Mouse (Mus musculus) layer of hippocampus, adult 18-20 months (tissue): ENCODE measurements at regions not wholly inside any gene's neighbourhood (a gene's known extent, or its start where the extent isn't known, plus 50 kb on each side); places are given as distances from the start of the nearest gene placed in this dataset.
A peak's percentile ranks its signal among the peaks of the same experiment; 100 is the strongest.
"Not testable (repeated sequence)": the region's sequence is repeated elsewhere in the genome, so short reads cannot be mapped to it uniquely, and the experiment has no call there.

Experiments
- DNase-seq, 2 experiments: peaks; one replicate each; pipeline ENCODE4 v3.0.0; 2022; ENCODE audit warnings: low spot score in 2 of 2

DNA sequence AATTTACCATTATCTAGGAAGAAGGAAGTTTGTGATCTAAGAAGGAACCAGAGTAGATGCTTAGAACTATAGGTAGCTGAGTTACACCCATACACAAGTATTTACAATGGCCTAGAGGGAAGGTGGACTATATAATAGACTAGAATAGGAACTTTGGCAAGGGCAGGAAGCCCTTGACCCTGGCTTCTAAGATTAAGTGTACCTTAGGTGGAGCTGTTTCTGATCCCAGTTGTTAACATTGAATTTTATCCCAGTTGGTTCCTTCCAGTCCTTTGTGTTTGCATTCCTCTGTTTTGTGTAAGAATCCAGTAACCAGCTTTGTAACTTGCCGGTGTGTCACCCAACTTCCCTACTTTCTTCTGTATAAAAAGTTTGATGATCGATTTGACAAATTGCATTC is 294.1 kb downstream of the Plod2 start:
- DNase-seq: not testable (repeated sequence)

DNA sequence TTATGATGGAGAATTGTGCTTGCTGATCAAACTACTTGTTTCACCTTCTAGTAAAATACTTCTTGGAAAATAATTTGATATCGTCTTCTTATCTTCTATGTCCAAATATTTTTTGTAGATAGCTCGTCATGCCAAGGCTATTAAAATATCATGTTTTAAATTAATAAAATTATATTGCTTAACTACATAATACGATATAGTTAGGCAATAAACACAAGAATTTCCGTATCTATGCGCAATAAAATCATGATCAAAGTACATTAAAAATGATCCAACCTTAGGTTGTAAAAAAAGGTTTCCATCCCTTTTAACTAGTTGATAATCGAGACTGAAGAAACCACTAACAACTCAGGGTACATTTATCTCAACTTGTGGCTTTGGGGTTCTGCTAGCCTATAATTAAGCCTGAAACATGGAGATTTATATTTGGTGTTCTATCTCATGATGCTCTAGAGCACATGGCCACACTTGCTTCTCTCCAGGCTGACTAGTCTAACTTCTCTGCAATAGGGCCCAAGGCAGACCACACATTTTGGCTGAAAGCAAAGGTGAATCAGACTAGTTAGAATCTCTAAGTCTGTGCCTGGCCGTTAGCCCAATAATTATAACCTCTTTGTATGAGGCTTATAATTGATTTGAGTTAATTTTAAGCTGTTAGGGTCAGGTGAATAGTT is 314.5 kb downstream of the Plod2 start:
- no peak for DNase-seq

DNA sequence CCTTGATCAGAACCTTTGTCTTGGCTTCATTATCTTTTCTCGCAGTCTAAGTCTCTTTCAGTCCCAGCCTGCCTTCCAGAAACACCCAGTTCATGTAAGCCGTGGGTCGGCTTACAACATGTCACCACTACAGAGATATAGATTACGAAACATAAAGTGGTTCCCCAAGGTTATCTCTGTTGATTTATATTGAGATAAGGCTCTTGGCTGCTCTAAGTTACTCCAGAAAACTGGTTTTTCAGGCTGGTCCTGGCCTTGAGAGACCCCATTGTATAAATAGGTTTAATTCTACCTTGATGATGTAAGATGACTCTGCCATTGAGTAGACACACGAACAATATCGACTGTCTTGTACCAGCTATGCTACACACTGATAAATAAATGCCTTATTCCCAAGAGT is 323.8 kb downstream of the Plod2 start:
- no peak for DNase-seq

DNA sequence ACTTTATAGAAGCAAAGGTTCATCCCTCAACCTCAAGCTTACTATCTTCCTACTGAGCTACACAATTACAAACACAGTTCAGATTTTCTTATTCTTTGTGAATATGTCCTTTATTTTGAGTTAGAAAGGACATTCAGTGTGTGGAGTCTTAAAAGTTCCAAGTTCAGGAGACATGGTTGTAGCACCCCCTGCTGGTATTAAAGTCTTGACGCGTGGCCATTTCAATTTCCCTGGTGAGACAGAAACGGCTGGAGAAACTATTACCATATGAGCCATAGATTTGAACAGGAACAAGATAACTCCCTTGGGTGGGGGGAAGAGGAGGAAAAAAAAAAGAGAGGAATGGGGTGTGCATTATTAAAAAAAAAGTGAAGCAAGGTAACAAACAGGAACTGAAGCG is 336.6 kb downstream of the Plod2 start:
- peak; percentile 30 to 79 for DNase-seq

DNA sequence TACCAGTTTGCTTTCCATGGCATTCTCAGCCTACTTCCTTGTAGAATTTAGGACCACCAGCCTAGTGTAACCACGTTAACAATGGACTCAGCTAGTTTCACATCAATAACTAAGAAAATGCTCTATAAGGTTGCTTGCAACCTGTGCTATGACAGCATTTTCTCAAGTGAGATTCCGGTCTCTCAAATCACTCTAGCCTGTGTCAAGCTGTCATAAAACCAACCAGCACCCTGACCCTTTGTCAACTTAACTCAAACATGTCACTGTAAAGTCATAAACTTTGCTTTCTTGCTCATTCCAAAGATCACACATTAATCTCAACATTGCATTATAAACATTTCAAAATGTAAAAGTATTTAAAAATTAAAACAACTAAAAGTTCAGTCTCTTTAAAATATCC is 337.8 kb downstream of the Plod2 start:
- no peak for DNase-seq

DNA sequence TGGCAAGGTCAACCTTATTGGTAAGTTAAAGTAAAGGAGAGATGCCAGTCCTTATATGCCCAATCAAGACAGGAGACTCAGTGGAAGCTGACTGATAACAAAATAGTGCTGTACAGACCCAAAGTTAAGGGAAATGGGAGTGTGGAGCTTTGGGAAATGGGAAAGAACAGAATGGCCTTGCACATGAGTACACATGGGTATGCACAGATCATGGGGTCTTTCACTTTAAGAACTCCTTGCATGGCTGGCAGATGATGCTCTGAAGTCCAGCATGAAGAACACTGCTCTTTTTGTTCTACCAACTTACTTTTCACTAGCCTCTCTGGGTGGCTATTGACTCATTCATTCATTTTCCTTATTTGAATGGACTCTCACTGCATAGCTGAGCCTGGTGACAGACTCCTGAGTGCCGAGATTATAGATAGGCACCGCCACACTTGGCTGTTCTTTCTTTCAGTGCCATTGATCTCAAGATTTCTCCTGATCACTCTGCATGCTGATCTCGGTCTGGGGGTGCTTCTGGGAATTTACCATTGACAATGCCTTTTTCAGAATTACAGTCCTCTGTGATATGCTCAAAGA is 340.3 kb downstream of the Plod2 start:
- DNase-seq: no peak

DNA sequence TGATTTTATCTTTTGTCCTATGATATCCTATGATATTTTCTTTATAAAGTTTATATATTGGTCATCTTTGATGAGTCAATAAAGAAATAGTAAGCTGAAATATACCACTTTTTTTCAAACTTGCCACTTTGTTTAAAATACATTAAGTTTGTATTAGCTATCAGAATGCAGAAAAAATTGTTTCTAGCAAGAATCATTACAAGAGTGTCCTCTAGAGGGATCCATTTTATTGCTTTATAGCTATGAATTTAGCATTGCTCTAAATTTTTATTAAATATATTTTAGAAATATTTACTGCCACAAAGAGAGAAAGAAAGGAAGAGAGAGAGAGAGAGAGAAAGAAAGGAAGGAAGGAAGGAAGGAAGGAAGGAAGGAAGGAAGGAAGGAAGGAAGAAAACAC is 348.0 kb downstream of the Plod2 start:
- DNase-seq: no peak

DNA sequence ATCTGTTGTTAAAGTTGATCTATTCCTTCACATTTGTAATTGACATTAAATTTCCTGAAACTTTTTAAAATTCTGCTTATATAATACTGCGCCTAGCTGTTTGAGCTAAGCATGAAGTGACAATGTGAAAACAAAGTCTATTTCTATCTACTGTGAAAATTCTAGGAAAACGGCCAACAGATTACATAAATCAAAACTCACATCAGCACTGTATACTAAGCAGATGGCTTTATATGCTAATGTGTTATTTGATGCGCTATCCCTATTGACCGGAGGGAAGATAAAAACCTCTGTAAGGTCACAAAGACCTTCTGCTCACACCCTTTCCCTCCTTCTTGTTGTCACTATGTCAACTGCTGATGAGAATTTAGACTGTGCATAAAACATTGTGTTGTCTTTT is 357.7 kb downstream of the Plod2 start:
- peak in 1 of 2 experiments; percentile 71 for DNase-seq

DNA sequence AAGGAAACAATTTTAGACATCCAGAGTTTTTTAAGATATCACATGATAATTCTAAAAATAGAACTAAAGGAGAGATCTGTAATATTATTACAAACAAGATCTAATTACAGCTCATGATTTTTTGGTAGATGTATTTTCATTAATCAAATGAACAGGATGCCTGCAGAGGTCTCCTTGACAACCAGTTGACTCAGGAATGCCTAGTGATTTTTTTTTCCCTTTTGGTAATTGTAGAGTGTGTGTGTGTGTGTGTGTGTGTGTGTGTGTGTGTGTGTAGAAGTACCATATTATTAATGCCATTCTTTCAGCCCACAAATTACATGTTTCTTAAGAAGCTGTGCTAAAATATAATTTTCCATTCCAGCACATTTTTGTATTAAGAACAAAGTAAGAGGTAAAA is 365.1 kb downstream of the Plod2 start:
- DNase-seq: peak in 1 of 2 experiments; percentile 16

DNA sequence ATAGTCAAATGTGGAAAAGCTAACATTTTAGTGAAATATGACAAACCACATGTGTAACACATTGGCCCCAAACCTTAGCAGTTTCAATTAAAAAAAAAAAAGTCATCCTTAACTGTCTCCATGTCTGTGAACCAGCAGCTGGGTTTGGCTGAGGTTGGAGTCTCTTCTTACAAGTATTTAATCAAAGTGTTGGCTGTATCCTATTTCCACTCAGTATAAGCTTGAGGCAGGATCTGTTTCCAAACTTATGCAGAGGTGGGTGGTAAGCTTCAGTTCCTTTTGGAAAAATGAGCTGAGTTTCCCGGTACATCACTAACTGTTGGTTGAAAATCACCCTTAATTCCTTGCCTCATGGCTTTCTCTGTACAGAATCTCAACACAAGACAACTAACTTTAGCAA is 377.4 kb downstream of the Plod2 start:
- no peak for DNase-seq

DNA sequence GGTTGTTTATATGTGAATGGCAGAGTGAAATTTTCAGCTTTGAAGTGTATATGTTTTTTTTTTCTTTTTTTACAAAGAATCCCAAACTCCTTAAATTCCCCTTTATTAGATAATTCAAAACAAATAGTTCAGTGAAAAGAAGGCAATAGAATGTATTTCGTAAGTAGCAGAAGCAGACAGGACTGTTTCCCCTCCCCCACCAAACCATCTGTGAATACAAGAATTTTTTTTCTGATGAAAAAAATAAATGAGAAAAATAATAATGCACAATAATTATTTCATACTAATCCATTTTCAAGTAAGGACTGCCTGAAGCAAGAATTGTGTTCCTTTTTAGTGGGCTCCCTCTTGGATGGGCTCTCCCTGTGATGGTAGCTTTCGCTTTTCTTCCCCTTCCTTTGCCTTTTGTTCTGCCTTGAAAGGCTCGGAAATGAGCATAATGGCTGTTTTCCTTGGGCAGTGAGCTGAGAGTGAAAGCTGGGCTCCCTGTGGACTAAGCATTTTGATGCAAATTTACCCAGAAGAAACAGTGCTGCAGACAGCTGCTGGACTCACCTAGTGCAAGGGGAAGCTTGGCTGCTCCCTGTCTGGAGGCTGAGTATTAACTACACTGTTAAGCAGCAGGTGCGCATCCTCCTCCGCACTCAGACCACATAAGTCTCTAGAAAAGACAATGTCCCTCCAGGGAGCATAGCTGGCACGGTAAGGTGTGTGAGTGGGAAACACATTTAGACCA is 388.4 kb downstream of the Plod2 start:
- DNase-seq: peak; percentile 10 to 45

DNA sequence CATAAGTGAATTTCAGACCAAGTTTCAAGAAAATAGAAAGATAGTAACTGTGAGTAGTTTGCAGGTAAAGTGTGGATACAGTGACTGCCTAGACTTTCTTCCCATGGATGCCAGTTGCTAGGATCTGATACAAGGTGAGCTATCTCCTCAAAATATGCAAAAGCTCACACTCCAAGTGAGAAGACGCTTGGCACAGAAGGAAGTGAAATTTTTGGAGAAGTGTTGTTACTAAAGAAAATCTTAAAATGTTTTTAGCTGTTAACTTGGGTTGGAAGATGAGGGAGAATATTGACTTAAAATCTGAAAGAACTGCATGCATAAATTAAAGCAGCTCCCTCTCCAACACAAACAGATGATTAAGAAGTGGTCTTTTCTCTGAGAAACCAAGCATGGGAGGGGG is 395.8 kb downstream of the Plod2 start:
- no peak for DNase-seq

DNA sequence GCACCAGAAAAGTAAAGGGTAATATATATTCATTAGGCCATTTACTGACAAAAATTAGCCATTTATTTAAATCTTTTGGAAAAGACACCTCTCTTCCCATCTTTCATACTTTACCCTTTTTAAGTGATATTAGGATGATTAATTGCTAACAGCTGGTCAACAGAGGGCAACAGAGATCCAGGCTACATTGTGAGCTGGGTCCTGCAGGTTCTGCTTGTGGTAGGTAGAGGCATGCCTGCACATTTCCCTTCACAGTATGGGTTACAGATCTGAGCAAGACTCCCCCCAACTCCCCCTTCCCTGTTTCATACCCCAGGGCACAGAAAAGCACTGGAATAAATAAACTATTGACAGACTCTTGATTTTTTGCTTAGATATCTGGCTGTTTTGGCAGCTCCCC is 408.1 kb downstream of the Plod2 start:
- no peak for DNase-seq

DNA sequence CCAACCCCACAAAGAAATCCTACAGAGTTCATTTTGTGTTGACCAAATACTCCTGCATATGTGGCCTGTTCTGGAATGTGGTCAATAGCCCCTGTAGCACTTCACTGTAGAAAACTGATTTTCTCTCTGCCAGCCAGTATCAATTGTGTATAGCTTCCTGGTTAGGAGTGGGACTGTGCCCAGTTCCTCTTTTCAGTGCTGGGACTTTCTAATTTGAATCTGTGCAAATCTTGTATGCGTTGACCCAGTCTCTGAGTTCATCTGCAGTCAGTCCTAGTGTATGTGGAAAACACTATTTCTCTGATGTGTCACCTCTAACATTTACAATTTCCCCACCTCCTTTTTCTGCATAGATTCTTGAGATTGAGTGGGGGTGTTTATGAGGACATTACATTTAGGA is 421.3 kb downstream of the Plod2 start:
- no peak for DNase-seq

DNA sequence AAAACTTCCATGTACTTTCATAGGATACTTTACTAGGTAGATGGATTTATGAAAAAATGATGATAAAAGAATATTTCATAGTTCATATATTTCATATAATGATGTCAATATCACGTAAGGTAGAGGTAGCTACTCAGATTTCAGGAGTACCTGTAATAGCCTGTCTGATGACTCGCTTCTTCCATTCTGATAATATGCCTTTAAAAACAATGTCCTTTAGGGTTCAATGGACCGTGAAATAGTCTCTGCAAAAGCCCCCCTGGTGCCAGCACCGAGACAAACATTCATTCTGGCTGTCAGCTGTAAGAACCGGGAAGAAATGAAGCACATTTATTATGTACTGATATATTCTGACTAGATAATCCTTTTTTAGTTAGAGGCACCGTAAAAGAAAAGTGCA is 449.7 kb downstream of the Plod2 start:
- no peak for DNase-seq

DNA sequence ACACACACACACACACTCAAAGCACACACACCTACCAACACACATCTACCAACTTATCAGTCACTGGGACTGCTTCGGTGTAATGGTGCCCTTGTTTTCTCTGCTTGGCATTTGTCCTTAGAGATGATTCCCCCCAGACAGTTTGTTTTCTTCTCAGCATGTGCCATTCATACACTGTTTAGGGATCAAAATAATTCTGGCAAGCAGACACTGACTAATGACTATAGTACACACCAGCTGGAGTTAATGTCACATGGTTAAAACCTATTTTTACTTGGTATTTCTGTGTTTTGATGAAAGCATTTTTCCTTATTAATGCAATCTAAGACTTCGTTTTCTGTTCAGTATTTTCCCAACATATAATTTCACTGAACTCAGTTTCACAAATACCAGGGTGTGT is 454.1 kb downstream of the Plod2 start:
- DNase-seq: peak in 1 of 2 experiments; percentile 54

DNA sequence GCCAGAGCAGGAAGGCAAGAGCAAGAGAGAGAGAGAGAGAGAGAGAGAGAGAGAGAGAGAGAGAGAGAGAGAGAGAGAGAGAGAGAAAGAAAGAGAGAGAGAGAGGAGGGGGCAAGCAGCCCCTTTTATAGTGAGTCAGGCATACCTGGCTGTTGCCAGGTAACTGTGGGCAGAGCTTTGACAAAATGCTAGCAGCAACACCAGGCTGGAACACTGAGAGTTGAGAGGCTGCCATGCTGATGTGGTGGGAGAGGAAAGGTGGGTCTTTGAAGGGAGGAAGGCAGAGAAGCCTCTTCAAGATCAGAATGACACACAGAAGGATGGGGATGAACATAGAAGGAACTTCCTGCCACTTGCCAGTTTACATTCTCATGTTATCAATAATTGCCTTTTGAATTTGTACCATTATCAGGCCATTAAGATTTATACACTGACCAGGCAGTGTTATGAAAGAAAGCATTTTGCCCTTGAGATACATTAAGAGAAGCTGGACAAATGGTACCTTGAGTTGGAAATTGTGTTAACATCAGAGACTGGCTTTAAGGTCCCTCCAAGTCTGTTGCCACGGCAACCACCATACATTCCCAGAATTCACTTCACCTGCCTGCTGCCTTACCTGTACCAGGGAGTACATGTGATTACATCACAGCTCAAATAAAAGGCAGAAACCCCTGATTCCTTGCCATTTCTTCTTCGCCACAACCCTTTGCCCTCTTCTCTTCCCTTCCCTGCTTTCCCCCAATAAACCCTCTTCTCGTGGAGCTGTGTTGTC is 463.3 kb downstream of the Plod2 start:
- DNase-seq: no peak

DNA sequence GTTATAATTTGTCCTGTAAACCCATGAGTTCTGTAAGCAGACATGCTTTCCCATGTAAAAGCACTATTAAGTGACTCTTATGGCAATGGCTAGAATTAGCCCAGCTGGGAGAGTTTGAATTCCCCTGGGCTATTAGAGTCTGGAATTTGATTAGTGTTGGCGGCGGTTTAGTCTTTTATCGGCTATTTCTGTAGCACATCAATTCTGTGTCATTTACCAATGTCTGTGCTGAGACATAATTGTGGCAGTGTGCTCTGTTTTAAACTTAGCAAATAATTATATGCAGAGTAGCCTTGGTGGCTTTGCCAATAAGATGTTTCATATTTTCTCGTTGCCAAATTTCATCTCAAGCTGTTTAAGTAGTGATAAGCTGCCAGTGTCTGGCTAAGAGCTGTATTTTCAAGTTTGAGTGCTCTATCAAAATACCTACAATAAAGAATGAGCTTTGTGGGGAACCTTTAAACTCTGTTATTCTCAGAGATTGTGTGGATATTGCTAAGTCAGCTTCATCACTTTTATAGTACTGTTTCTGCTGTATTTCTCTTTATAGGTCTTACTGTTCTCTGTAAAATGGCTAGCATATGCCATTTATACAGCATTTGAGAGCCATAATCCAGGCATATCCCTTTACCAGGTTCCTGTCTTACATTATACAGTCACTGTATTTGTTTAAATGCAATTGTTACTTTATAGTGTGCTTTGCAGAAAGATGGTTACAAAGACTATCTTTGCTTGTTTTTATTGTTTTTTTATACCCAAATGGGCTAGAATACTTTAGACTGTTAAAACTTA is 466.7 kb downstream of the Plod2 start:
- DNase-seq: peak in 1 of 2 experiments; percentile 11

DNA sequence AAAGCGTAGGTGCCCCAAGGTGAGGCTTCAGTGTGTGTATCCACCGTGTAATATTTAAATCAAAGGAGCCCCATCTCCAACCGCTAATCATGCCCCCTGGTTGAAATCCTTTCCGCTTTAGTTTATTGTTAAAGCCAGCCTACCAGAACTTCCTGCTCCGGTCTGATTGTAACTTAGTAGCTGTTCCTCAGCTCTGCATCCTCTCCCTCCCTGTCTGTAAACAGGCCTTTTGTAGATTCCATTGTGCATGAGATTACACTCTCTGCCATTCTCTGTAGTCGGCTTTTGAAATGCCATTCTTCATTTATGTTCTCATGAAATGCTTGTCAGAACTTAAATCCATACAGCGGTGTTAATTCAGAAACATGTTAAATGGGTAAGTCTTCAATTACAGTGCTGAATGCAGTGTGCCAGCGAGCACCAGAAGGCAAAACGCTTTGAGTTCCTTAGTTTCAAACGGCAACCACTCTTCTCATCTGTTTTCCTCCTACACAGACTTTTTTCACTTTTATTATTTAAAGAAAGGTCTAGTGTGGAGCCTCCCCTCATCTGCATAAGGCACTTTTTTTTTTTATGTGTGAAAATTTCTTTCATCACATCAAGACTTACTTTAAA is 502.4 kb downstream of the Plod2 start:
- peak in 1 of 2 experiments; percentile 29 for DNase-seq

DNA sequence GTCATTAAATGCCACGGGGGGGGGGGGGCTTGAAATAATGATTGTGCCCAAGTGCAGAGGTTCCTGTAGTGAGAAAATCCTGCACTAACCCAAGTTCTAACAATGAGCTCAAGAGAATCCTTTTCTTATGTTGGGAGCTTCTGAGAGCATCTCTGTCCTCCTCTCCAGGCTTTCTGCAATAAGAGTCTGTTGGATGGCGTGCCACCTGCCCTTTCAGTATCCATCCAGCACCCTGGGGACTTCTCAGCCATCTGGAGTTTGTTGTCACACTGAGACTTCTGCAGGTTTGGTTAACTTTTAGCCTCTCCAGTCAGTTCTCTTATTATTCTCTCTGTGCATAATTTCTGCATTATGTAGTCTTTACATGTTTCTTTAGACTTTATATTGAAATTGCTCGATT is 530.1 kb downstream of the Plod2 start:
- no peak for DNase-seq

DNA sequence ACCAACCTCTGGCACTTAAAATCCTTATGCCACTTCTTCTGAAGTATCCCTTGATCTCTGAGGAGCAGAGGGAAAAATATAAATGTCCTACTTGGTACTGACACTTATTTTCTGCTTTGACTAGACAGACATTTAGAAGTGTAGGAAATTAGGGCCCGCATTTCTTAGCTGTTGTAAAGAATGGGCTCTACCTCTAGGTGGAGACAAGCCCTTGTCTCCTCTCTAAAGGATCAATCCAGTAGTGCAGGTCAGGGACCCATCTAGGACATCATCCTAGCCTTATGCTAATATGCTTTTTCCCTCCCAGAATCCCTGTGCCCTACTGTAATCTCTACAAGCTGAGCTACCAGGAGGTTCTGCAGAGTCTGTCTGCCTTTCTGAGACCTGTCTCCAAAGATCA is 541.1 kb downstream of the Plod2 start:
- peak in 1 of 2 experiments; percentile 4 for DNase-seq
